Mouse (Mus musculus) stomach, postnatal 0 days (tissue): ENCODE measurements at regions not wholly inside any gene's neighbourhood (a gene's known extent, or its start where the extent isn't known, plus 50 kb on each side); places are given as distances from the start of the nearest gene placed in this dataset.

ENCODE experiments used
- ATAC-seq: fragments of 200-750 bp; cut with Nextera tagmentation; 2 replicates; pipeline ENCODE4 v1.8.0; 2017; ENCODE audit not compliant: low FRiP score, low TSS enrichment
- DNase-seq: peaks from one replicate; pipeline ENCODE4 v3.0.0-alpha.2; 2016; ENCODE audit warnings: low spot score
- H3K27ac ChIP-seq: fragments of 300-500 bp; sonication (generic); replicated peaks from 2 replicates; pipeline ENCODE4 v1.5.1; 2014; ENCODE audit warnings: mild to moderate bottlenecking, control low read depth
- H3K27me3 ChIP-seq: fragments of 300-500 bp; sonication (generic); 2 replicates; pipeline ENCODE4 v1.6.1; 2014; ENCODE audit warnings: low read length; ENCODE audit not compliant: control insufficient read depth, insufficient read depth
- H3K36me3 ChIP-seq: fragments of 300-500 bp; sonication (generic); 2 replicates; pipeline ENCODE4 v1.6.1; 2014; ENCODE audit warnings: low read length, mixed read lengths; ENCODE audit not compliant: control insufficient read depth, insufficient read depth
- H3K4me1 ChIP-seq: fragments of 300-500 bp; sonication (generic); replicated peaks from 2 replicates; pipeline ENCODE4 v1.6.1; 2014; ENCODE audit warnings: antibody characterized with exemption; ENCODE audit not compliant: control insufficient read depth, insufficient read depth
- H3K4me2 ChIP-seq: fragments of 300-500 bp; sonication (generic); replicated peaks from 2 replicates; pipeline ENCODE4 v1.6.1; 2014; ENCODE audit warnings: low read depth, mild to moderate bottlenecking, control low read depth, moderate library complexity
- H3K4me3 ChIP-seq: fragments of 300-500 bp; sonication (generic); 2 replicates; pipeline ENCODE4 v1.5.1; 2014; ENCODE audit warnings: low read depth, low read length, control low read depth
- H3K9ac ChIP-seq: fragments of 300-500 bp; sonication (generic); 2 replicates; pipeline ENCODE4 v1.6.1; 2014; ENCODE audit warnings: mild to moderate bottlenecking, low read length, control low read depth, mixed read lengths
- H3K9me3 ChIP-seq: fragments of 300-500 bp; sonication (generic); 2 replicates; pipeline ENCODE4 v1.6.1; 2016; ENCODE audit warnings: low read length; ENCODE audit not compliant: control insufficient read depth
- CTCF ChIP-seq: IDR thresholded peaks from 2 replicates; pipeline ENCODE4 v1.5.1; 2016; ENCODE audit warnings: antibody characterized with exemption, low read depth, mild to moderate bottlenecking, moderate library complexity
- EP300 ChIP-seq: optimal IDR thresholded peaks from 2 replicates; pipeline ENCODE3; 2016; ENCODE audit warnings: antibody characterized with exemption
- WGBS: fragments of 180-500 bp; shearing (Covaris S2); extraction: QIAGEN DNeasy Blood & Tissue Kit; methylation state at CpG from one replicate; pipeline ENCODE4 v1.1.7; 2014; 5-methylcytosine and 5-hydroxymethylcytosine counted together

DNA sequence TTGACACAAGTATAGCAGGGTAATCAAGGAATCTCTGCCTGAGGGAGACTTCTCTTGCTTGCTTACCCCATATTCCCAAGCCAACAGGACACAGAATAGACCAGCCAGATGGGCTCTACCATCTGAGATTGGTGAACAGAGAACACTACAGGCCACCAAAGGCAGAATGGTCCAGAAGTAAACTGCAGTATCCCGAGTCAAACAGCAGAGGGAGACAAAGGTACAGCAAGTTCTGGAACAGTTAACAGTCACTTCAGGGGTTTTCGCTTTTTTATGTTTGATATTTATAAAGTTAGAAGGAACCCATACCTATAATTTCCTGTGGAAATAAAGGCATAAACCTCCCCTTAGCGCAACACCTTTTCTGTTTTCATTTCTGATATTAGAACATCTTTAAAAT, 325.5 kb upstream of the 9130204L05Rik start:
- ATAC-seq (no peak), DNase-seq (peak; percentile 12)
- H3K4me1 ChIP-seq = no peaks in the 10 kb centered on the region
- no peak overlapping the region for H3K4me3 ChIP-seq
- 32% methylated on average over 3 of the region's 3 CpGs for WGBS
- H3K27ac ChIP-seq = no peak overlapping the region
- TF ChIP-seq CTCF (peak; percentile 60), EP300 (no peak)
- no peaks in the 10 kb centered on the region for H3K36me3 ChIP-seq
- no peak overlapping the region for H3K4me2 ChIP-seq
- H3K9me3 ChIP-seq = no peaks in the 10 kb centered on the region
- H3K9ac ChIP-seq = no peak overlapping the region
- no peaks in the 10 kb centered on the region for H3K27me3 ChIP-seq
